ENCODE assay signal across 30 mouse cellular contexts in the genomic region with DNA sequence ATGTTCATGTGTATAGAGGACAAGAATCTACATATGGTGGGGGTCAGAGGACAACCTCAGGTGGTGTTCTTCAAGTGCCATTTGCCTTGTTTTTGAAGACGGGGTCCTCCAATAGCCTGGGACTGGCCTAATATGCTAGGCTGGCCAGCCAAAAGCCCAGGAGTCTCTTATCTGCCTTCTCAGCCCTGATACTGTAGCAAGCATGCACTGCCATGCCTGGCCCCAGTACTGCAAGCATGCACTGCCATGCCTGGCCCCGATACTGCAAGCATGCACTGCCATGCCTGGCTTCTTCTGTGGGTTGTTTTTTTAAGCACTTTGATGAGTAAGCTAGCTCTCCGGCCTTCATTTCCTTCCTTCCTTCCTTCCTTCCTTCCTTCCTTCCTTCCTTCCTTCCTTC.
DNase-seq lines count a peak whose midpoint lies in the region; ATAC-seq and TF ChIP-seq lines count a peak whose summit lies in the region.
"Had no signal": no experiment of that assay in that cellular context is flagged by ENCODE, and none has a peak within 500 bp of the region (broad histone marks: within the 10 kb centered on the region; RNA-seq: fewer than 3 reads in every experiment).

No protein-coding gene starts in this region.

- TF ChIP-seq CTCF in kidney, adult 2 months (conservative IDR thresholded peaks at IDR 0.05; ENCODE audit: insufficient read depth, insufficient read length, low read depth, low read length) = no peak

- no peaks in the 10 kb centered on the region for H3K36me3 ChIP-seq in kidney, embryonic 16.5 days (ENCODE audit: insufficient read depth, low read length)
- H3K36me3 ChIP-seq in kidney, adult 2 months (ENCODE audit: control insufficient read depth, insufficient read depth, low read length) = no peaks in the 10 kb centered on the region
- H3K36me3 ChIP-seq in liver, embryonic 15.5 days (replicated peaks) = no peaks in the 10 kb centered on the region
- H3K36me3 ChIP-seq: embryonic facial prominence, embryonic 10.5 days; embryonic facial prominence, embryonic 13.5 days; G1E; heart, embryonic 10.5 days; heart, embryonic 13.5 days had no signal

- H3K4me1 ChIP-seq in kidney, embryonic 16.5 days (ENCODE audit: insufficient read depth, low read length) = peaks cover 25% of the 10 kb centered on the region
- H3K4me1 ChIP-seq in kidney, adult 2 months (ENCODE audit: control insufficient read depth, insufficient read depth, low read length) = no peaks in the 10 kb centered on the region
- peaks cover 21% of the 10 kb centered on the region for H3K4me1 ChIP-seq in liver, embryonic 15.5 days (replicated peaks)

- no peaks in the 10 kb centered on the region for H3K9me3 ChIP-seq in kidney, embryonic 16.5 days (ENCODE audit: low read length)
- no peaks in the 10 kb centered on the region for H3K9me3 ChIP-seq in liver, embryonic 15.5 days (replicated peaks)
- H3K9me3 ChIP-seq: embryonic facial prominence, embryonic 10.5 days; embryonic facial prominence, embryonic 13.5 days; heart, embryonic 10.5 days; heart, embryonic 13.5 days had no signal

- no peak overlapping the region for H3K9ac ChIP-seq in kidney, embryonic 16.5 days (replicated peaks; ENCODE audit: low read length)
- no peak overlapping the region for H3K9ac ChIP-seq in liver, embryonic 15.5 days
- H3K9ac ChIP-seq: embryonic facial prominence, embryonic 13.5 days; forebrain, postnatal 0 days; heart, embryonic 13.5 days; hindbrain, embryonic 14.5 days had no signal

- DNase-seq in kidney, adult 2 months = no peak
- no peak for DNase-seq in cerebellum, adult 18-20 months
- DNase-seq in kidney, adult 8-10 months = no peak
- DNase-seq: adrenal gland, adult 2 months; adrenal gland, postnatal 14 days; B cell, adult 2 months; cerebellum, adult 11 months; cerebellum, adult 8-10 months; cerebellum, postnatal 10 days; cerebellum, postnatal 36 days; embryo, embryonic 11 days; forebrain, postnatal 0 days; gastrocnemius, postnatal 36 days; heart, adult 2 months; heart, postnatal 14 days; heart, postnatal 4 days had no signal

- ATAC-seq in kidney, embryonic 16.5 days (ENCODE audit: low FRiP score, low TSS enrichment) = 0 out of 2 replicates have a peak, but pooled peaks have one; percentile 11
- peak; percentile 66 for ATAC-seq in erythroblast, adult 5-6 weeks (replicated peaks; ENCODE audit: low FRiP score, poor library complexity, severe bottlenecking)
- 0 out of 2 replicates have a peak, but pooled peaks have one; percentile 38 for ATAC-seq in liver, embryonic 15.5 days (ENCODE audit: insufficient read depth)
- ATAC-seq in megakaryocyte-erythroid progenitor cell, adult 5-6 weeks (replicated peaks; ENCODE audit: low FRiP score, low TSS enrichment, poor library complexity, severe bottlenecking) = peak; percentile 58; the same call in 1 of the 2 replicates
- ATAC-seq: forebrain, embryonic 14.5 days; forebrain, postnatal 0 days; hindbrain, postnatal 0 days; Patski had no signal

- no peak overlapping the region for H3K27ac ChIP-seq in kidney, embryonic 16.5 days (ENCODE audit: low read length)
- no peak overlapping the region for H3K27ac ChIP-seq in kidney, adult 2 months (ENCODE audit: insufficient read depth, low read depth, low read length)
- no peak overlapping the region for H3K27ac ChIP-seq in liver, embryonic 15.5 days (replicated peaks)
- H3K27ac ChIP-seq: embryonic facial prominence, embryonic 10.5 days; embryonic facial prominence, embryonic 13.5 days; heart, adult 2 months; heart, embryonic 10.5 days; heart, embryonic 13.5 days; hindbrain, embryonic 14.5 days; hindbrain, postnatal 0 days had no signal

- H3K4me2 ChIP-seq in kidney, embryonic 16.5 days (replicated peaks; ENCODE audit: low read depth, low read length) = no peak overlapping the region
- no peak overlapping the region for H3K4me2 ChIP-seq in liver, embryonic 15.5 days
- H3K4me2 ChIP-seq: embryonic facial prominence, embryonic 13.5 days; heart, embryonic 13.5 days; hindbrain, embryonic 14.5 days had no signal

- no peak for TF ChIP-seq POLR2A in kidney, adult 2 months (IDR thresholded peaks at IDR 0.05; ENCODE audit: low read depth, low read length)

- H3K4me3 ChIP-seq in kidney, embryonic 16.5 days (ENCODE audit: low read length) = no peak overlapping the region
- no peak overlapping the region for H3K4me3 ChIP-seq in kidney, adult 2 months (ENCODE audit: insufficient read depth, low read depth, low read length)
- H3K4me3 ChIP-seq in liver, embryonic 15.5 days (replicated peaks) = no peak overlapping the region
- H3K4me3 ChIP-seq: embryonic facial prominence, embryonic 10.5 days; embryonic facial prominence, embryonic 13.5 days; heart, adult 2 months; heart, embryonic 10.5 days; heart, embryonic 13.5 days had no signal

- no peaks in the 10 kb centered on the region for H3K27me3 ChIP-seq in kidney, embryonic 16.5 days (ENCODE audit: insufficient read depth, low read length)
- no peaks in the 10 kb centered on the region for H3K27me3 ChIP-seq in kidney, adult 2 months (replicated peaks; ENCODE audit: control insufficient read depth, insufficient read depth, low read length)
- H3K27me3 ChIP-seq in liver, embryonic 15.5 days = peaks cover 24% of the 10 kb centered on the region
- H3K27me3 ChIP-seq: CH12.LX; embryonic facial prominence, embryonic 13.5 days; Patski had no signal

- 48% methylated on average over 3 of the region's 3 CpGs for WGBS in kidney, embryonic 16.5 days
- WGBS in kidney, adult 2 months = 72% methylated on average over 3 of the region's 3 CpGs
- WGBS in liver, embryonic 15.5 days (ENCODE audit: insufficient replicate concordance) = 50% methylated on average over 3 of the region's 3 CpGs

Comparison
In these comparisons a context has a peak if more than half of its experiments do, and no peak if none do; other contexts are left out.
1. ATAC-seq: peak in every context shown above with its lines; median percentile 66 in erythroblast, adult 5-6 weeks; 58 in megakaryocyte-erythroid progenitor cell, adult 5-6 weeks; 38 in liver, embryonic 15.5 days; 11 in kidney, embryonic 16.5 days.